Mouse (Mus musculus): ENCODE measurements around the gene Usp29. TPM values are rescaled to one million over a fixed set of nuclear protein-coding genes. Genes with fewer than 3 reads are reported as not detected.
A peak's percentile ranks its signal among the peaks of the same experiment; 100 is the strongest.

Gene Usp29
- total RNA-seq (2014; rRNA removed) (under 0.01 and 0.09 TPM in 2 replicates), polyA plus RNA-seq (2012; rRNA removed) (not detected in 2 replicates)

DNA sequence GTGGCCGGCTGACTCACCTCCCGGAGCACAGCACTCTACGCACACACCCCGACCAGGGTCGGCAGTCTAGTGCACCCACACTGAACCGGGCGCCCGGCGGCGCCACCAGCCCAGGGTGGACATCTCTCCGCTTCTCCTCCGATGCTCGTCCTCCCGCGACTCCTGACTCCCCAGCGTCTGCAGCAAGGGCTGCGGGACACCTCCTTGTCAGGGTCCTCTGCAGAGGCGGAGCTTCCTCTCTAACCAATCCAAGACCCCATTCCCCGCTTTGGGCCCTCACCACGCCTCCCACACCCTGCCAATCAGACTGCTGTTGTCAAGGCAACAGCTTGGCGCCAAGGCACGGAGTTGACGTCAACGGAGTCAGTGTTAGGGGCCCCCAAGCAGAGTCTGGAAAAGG is at the start of gene Usp29, which contains the start of gene Peg3:
Usp29 (plus strand) TSS at position 338 of the 400 bp plus-strand sequence.
Peg3 (minus strand) TSS at position 191 of the 400 bp plus-strand sequence.
- DNase-seq (ENCODE audit: extremely low read depth, low read depth, low spot score), result peak; percentile 36
- no peaks in the 10 kb centered on the region for H3K79me2 ChIP-seq (ENCODE audit: control insufficient read depth, insufficient read depth, low read length)
- peak within 1 kb of the TSS; percentile 64 for H3K4me3 ChIP-seq (ENCODE audit: insufficient read depth, low read depth, low read length)
- peaks cover 3% of the 10 kb centered on the region; the same call in 1 of the 2 replicates for H3K27me3 ChIP-seq (ENCODE audit: control insufficient read depth, insufficient read depth, low read length)
- H3K36me3 ChIP-seq (ENCODE audit: control insufficient read depth, insufficient read depth, low read length), result no peaks in the 10 kb centered on the region
- 43% methylated on average over 24 of the region's 24 CpGs for WGBS
- peak; percentile 55; the same call in 1 of the 2 replicates for TF ChIP-seq POLR2A (IDR thresholded peaks at IDR 0.05; ENCODE audit: extremely low read depth, insufficient read depth, low read length)
- no peak for TF ChIP-seq CTCF (IDR thresholded peaks at IDR 0.05; ENCODE audit: low read depth, low read length)
- H3K4me1 ChIP-seq (ENCODE audit: control insufficient read depth, insufficient read depth, low read length), result no peaks in the 10 kb centered on the region
- H3K9ac ChIP-seq (ENCODE audit: low read depth, low read length), result peak within 1 kb of the TSS; percentile 58
- H3K27ac ChIP-seq (replicated peaks; ENCODE audit: insufficient read depth, low read depth, low read length), result peak within 1 kb of the TSS; percentile 82

GRCm38 (mm10) chr7:6685511-6685910 is 44.9 kb upstream of the Usp29 start:
- Histone ChIP-seq H3K4me3 (ENCODE audit: insufficient read depth, low read depth, low read length) (no peak overlapping the region), H3K36me3 (ENCODE audit: control insufficient read depth, insufficient read depth, low read length) (no peaks in the 10 kb centered on the region), H3K4me1 (ENCODE audit: control insufficient read depth, insufficient read depth, low read length) (no peaks in the 10 kb centered on the region), H3K27me3 (ENCODE audit: control insufficient read depth, insufficient read depth, low read length) (no peaks in the 10 kb centered on the region), H3K27ac (replicated peaks; ENCODE audit: insufficient read depth, low read depth, low read length) (no peak overlapping the region), H3K9ac (ENCODE audit: low read depth, low read length) (no peak overlapping the region), H3K79me2 (ENCODE audit: control insufficient read depth, insufficient read depth, low read length) (no peaks in the 10 kb centered on the region)
- no peak for DNase-seq (ENCODE audit: extremely low read depth, low read depth, low spot score)
- no peak for TF ChIP-seq POLR2A (IDR thresholded peaks at IDR 0.05; ENCODE audit: extremely low read depth, insufficient read depth, low read length)
- no peak for TF ChIP-seq CTCF (IDR thresholded peaks at IDR 0.05; ENCODE audit: low read depth, low read length)
- WGBS, result 92% methylated on average over 6 of the region's 6 CpGs

GRCm38 (mm10) chr7:6696241-6697045 is 33.9 kb upstream of the Usp29 start, which contains the start of gene Zim1:
Gene Zim1, minus strand, starts transcription at chr7:6696450.
- Histone ChIP-seq H3K36me3 (ENCODE audit: control insufficient read depth, insufficient read depth, low read length) (no peaks in the 10 kb centered on the region), H3K27me3 (ENCODE audit: control insufficient read depth, insufficient read depth, low read length) (no peaks in the 10 kb centered on the region), H3K4me3 (ENCODE audit: insufficient read depth, low read depth, low read length) (peak within 1 kb of the TSS; percentile 37; the same call in 1 of the 2 replicates), H3K9ac (ENCODE audit: low read depth, low read length) (no peak within 1 kb of the TSS), H3K27ac (replicated peaks; ENCODE audit: insufficient read depth, low read depth, low read length) (no peak within 1 kb of the TSS), H3K4me1 (ENCODE audit: control insufficient read depth, insufficient read depth, low read length) (0 out of 2 replicates have a peak, but pooled peaks cover 3% of the 10 kb centered on the region), H3K79me2 (ENCODE audit: control insufficient read depth, insufficient read depth, low read length) (no peaks in the 10 kb centered on the region)
- DNase-seq (ENCODE audit: extremely low read depth, low read depth, low spot score), result peak; percentile 66
- 12% methylated on average over 32 of the region's 32 CpGs for WGBS
- no peak for TF ChIP-seq POLR2A (IDR thresholded peaks at IDR 0.05; ENCODE audit: extremely low read depth, insufficient read depth, low read length)
- TF ChIP-seq CTCF (IDR thresholded peaks at IDR 0.05; ENCODE audit: low read depth, low read length), result no peak

GRCm38 (mm10) chr7:6699230-6699629 is 31.1 kb upstream of the Usp29 start:
- no peaks in the 10 kb centered on the region for H3K36me3 ChIP-seq (ENCODE audit: control insufficient read depth, insufficient read depth, low read length)
- H3K9ac ChIP-seq (ENCODE audit: low read depth, low read length), result no peak overlapping the region
- no peaks in the 10 kb centered on the region for H3K27me3 ChIP-seq (ENCODE audit: control insufficient read depth, insufficient read depth, low read length)
- DNase-seq (ENCODE audit: extremely low read depth, low read depth, low spot score), result no peak
- H3K4me3 ChIP-seq (ENCODE audit: insufficient read depth, low read depth, low read length), result no peak overlapping the region
- H3K27ac ChIP-seq (replicated peaks; ENCODE audit: insufficient read depth, low read depth, low read length), result no peak overlapping the region
- no peaks in the 10 kb centered on the region for H3K79me2 ChIP-seq (ENCODE audit: control insufficient read depth, insufficient read depth, low read length)
- TF ChIP-seq POLR2A (IDR thresholded peaks at IDR 0.05; ENCODE audit: extremely low read depth, insufficient read depth, low read length), result no peak
- no peak for TF ChIP-seq CTCF (IDR thresholded peaks at IDR 0.05; ENCODE audit: low read depth, low read length)
- H3K4me1 ChIP-seq (ENCODE audit: control insufficient read depth, insufficient read depth, low read length), result 0 out of 2 replicates have a peak, but pooled peaks cover 3% of the 10 kb centered on the region
- 76% methylated on average over 3 of the region's 3 CpGs for WGBS

- TF ChIP-seq POLR2A (IDR thresholded peaks at IDR 0.05; ENCODE audit: extremely low read depth, insufficient read depth, low read length), result no peak
- TF ChIP-seq CTCF (IDR thresholded peaks at IDR 0.05; ENCODE audit: low read depth, low read length), result no peak
- Histone ChIP-seq H3K36me3 (ENCODE audit: control insufficient read depth, insufficient read depth, low read length) (peaks cover 2% of the 10 kb centered on the region; the same call in 1 of the 2 replicates), H3K4me3 (ENCODE audit: insufficient read depth, low read depth, low read length) (no peak overlapping the region), H3K27me3 (ENCODE audit: control insufficient read depth, insufficient read depth, low read length) (no peaks in the 10 kb centered on the region), H3K79me2 (ENCODE audit: control insufficient read depth, insufficient read depth, low read length) (no peaks in the 10 kb centered on the region), H3K27ac (replicated peaks; ENCODE audit: insufficient read depth, low read depth, low read length) (no peak overlapping the region), H3K9ac (ENCODE audit: low read depth, low read length) (no peak overlapping the region), H3K4me1 (ENCODE audit: control insufficient read depth, insufficient read depth, low read length) (no peaks in the 10 kb centered on the region)
- DNase-seq (ENCODE audit: extremely low read depth, low read depth, low spot score), result no peak
- 91% methylated on average over 23 of the region's 23 CpGs for WGBS
Observed at GRCm38 (mm10) chr7:6707416-6708015, 22.9 kb upstream of the Usp29 start.
